Mouse (Mus musculus): ENCODE data around the gene Ttll13.

DNA sequence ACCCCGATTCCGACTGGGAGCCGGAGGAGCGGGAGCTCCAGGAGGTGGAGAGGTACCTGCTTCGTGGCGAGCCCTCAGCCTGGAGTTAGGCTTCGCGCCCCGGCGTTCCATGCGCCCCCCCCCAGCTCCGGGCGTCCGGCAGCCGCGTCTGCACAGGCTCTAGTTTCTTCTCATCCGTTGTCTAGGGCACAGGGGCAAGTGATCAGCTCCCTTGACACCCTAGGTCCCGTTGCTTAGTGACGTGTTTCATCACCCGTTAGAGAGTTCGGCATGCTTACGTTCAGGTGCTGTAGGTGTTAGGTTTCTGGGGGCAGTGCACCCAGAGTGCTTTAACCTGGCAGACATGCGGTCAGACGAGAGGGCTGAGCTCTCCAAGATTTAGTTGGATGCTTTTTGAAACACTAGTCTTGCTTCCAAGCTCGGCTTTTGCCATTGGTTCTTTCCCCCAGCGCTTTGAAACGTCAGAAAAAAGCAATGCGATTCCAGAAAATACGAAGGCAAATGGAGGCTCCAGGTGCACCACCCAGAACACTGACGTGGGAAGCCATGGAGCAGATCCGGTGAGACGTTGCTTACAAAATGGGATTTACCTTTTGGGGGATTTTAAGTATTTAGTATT, 15.3 kb downstream of the Ttll13 start:
- TF ChIP-seq EP300 (IDR thresholded peaks at IDR 0.05) (no peak), CTCF (IDR thresholded peaks at IDR 0.05) (no peak; the same call in 1 of the 2 replicates)

All from lung, postnatal 0 days (tissue).